Mouse (Mus musculus) urinary bladder, adult 18-20 months (tissue): ENCODE measurements at regions not wholly inside any gene's neighbourhood (a gene's known extent, or its start where the extent isn't known, plus 50 kb on each side); places are given as distances from the start of the nearest gene placed in this dataset.

Experiments
- DNase-seq, 2 experiments: peaks; one replicate each; pipeline ENCODE4 v3.0.0; 2022; ENCODE audit warnings: low spot score in 2 of 2, mixed read lengths in 2 of 2

- no peak for DNase-seq
Observed at GRCm38 (mm10) chr3:63551661-63552060, 68.0 kb upstream of the Gm34302 start.

- DNase-seq: no peak
Observed at GRCm38 (mm10) chr3:63542638-63543408, 59.1 kb upstream of the Gm34302 start.

DNA sequence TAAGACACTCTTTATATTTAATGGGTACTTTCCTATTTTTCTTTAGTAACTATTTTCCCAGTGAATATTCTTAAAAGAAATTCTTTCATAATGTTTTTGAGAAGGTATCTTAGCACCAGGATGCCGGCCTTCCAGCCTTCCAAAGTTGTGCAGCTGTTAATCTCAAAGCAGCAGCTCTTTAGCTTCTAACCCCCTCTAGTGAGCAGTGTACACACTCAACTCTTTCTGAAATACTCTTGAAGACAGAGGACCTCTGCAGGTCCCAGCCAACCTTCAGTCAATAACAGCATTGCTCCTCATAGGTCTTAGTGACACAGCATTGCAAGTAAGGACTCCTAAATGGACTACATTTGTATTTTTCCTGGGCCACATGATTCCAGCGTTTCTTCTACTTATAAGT, 55.2 kb upstream of the Gm34302 start:
- DNase-seq: no peak

DNA sequence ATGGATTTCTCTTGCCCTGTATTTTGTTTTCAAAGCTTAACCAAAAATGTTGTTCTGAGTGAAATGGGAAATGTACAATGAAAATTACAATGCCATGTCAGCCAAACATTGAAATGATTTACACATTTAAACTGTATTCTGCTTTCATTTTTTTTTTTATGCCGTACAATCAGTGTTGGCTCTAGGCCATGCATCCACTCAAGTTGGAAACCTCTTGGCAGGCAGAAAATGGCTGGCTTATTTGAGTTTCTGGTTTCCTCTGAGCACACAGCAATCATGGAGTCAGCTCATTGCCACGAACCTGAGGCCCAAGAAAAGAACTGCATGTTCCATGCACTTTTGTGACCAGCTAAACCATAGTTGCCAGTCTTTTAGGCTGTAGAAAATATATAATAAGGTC, 50.5 kb upstream of the Gm34302 start:
- no peak for DNase-seq
